Mouse (Mus musculus) spleen, postnatal 36 days (tissue): ENCODE data around the gene Tlr5.

Experiments
- DNase-seq, 2 experiments: peaks; one replicate each; pipeline ENCODE4 v3.0.0; 2022; ENCODE audit warnings: low spot score in 2 of 2, mixed read lengths in 1 of 2

Tlr5 gene

DNA sequence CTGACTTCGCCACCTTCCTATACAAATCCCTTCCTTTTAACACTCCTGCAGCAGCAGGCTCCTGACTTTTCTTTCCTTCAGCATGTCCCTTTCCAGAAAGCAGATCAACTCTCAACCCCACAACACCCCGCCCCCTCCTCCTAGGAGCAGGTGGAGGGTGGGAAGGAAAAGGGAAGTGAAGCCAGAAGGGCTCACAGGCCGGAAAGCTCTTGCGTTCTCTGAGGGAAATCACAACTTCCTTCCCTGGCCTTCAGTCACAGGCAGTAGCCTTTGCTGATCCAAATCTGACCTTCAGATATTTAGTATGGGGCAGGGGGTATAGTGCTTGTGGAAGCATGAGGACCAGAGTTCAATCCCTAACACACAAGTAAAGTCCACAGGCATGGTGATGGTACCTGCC lies 921 bp upstream of the Tlr5 start:
- DNase-seq, result peak; percentile 13 to 24

DNA sequence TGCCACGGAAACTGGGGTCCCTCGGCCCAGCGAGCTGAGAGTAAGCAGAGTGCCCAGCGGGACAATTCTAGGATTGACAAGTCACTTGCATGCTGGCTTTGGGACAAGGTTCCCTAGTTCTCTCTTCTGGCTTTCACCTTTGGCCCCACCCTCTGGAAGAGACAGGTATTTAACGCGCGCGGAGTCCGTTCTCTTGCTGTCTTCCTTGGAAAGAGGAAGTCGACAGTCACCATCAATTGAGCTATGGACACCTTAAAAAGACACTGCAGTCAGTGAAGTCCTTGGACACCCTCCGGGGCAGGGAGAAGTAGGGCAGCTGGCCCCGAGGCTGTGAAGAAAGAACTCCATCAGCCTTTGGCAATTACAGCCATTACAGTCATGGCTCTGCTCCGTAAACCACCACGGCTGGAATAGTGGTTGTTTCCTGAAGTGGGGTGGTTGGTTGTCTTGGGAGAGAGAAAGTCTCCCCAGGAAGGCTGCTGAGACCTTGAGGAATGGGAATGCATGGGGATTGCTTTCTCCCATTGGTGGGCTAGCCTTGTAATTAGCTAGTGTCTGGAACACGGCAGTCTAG lies 546 bp downstream of the Tlr5 start:
- DNase-seq, result no peak

- DNase-seq, result no peak
Observed at GRCm38 (mm10) chr1:182956186-182956960, 1.8 kb downstream of the Tlr5 start.

DNA sequence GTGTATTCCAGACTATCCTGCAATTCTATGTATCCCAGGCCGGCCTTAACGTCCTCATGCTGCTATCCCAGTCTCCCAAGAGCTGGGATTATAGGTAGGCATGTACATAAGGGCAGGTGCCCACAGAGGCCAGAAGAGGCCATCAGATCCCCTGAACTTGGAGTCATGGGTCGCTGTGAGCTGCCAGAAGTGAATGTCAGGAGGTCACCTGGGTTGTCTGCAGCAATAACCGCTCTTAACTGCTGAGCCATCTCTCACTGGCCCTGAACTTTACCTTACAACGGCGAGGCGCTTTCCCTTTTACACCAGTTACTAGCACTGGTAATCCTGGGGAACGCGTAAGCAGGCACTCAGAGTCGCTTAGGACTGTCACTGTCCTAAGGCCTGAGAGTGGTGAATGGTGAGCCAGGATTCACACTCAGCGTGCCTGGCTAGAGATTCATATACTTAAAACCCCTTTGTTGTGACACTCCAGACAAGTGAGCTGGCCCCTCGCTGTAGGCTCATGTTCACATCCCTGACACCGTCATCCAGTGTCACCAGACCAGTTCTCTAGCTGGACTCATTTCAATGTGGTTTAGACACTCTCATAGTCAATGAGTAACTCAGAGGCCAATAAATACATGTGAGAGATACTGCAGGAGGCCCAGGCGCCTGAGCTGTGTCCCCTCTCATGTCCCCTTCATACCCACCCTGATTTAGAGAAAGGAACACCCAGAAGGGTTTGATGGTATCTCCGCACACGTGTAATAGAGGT lies 2.6 kb downstream of the Tlr5 start:
- no peak for DNase-seq

GRCm38 (mm10) chr1:182957826-182958544 lies 3.4 kb downstream of the Tlr5 start:
- DNase-seq, result no peak

GRCm38 (mm10) chr1:182958824-182959223 lies 4.2 kb downstream of the Tlr5 start:
- DNase-seq, result no peak

GRCm38 (mm10) chr1:182959251-182959691 lies 4.7 kb downstream of the Tlr5 start:
- DNase-seq, result no peak

DNA sequence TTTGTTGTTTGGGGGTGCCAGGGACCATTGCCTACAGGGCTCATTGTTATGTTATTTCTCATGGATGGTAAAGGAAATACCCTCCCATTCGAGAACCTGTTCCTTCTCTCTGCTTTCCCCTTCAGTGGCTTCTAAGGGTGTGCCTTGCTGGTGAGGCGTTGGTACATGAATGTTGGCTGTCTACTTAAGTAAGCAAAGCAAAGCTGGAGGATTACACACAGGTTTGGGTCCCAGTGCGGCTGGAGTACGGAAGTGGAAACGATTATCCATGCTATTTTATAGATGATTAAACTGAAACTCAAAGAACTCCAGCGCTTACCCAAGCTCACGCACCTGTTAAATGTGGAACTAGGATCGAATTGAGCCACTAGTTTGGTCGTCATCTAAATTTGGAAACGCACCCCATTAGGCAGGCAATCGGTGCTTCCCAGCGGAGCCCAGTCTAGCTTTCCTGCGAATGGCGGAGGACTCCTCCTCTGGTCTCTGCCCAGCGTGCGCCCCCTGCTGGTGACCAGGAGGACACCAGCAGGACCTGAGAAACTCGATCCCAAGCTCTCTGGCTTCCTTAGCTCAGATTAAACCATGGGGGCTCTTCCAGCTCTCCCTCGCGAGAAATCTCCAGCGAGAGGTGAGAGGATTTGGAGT lies 5.3 kb downstream of the Tlr5 start:
- peak; percentile 57 for DNase-seq

- DNase-seq, result no peak
Observed at GRCm38 (mm10) chr1:182961076-182961475, 6.5 kb downstream of the Tlr5 start.

DNA sequence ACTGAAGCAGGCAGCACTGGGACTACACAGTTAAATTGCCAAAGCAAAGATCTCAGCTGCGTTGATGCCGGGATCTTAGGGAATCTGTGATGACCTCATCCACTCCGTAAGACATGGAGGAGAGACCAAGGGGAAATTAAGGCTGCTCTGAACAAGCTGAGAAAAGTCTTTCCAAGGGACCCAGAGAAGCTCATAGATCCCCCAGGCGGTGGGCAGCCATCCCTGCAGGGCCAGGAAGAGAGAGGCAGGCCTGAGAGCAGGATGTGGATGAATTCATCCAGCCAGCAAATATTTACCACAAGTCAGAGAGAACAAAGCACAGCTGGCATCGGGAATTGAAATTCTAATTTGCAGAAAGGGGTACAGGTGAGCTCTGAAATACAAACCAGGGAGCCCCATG lies 8.7 kb downstream of the Tlr5 start:
- no peak for DNase-seq

- DNase-seq, result no peak
Observed at GRCm38 (mm10) chr1:182964855-182965466, 10.4 kb downstream of the Tlr5 start.

DNA sequence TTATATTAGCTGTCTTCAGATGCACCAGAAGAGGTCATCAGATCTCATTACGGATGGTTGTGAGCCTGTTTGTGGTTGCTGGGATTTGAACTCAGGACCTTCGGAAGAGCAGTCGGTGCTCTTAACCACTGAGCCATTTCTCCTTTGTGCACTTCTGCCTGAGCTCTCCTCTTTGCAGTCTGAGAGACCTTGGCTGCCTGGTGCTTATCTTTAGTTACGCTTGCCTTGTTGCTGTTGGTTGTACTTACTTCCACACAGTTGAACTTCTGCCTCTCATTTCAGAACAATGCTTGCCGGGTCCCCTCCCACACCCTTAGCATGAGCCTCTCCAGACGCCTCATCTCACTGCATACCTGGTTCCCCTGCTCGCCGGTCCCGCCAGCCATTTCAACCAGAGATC lies 14.1 kb downstream of the Tlr5 start:
- DNase-seq, result no peak

DNA sequence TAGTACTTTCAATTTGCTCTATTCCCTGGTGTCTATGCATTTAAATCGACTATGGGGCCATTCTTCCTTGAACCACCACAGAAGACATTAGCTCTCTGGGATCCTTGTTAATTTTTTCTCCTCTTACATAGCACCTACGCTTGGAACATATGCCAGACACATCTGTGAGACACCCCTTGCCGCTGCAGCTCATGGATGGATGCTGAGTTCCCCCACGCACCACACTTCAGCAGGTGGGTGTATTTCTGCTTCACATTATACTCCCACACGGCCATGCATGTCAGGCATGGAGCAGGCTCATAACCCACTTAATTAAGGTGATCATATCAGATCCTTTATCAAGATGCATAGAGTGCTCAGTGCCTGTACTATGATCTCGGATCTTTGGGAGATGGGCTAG lies 17.7 kb downstream of the Tlr5 start:
- DNase-seq, result no peak

- DNase-seq, result no peak
Observed at GRCm38 (mm10) chr1:182974826-182975225, 20.2 kb downstream of the Tlr5 start.

DNA sequence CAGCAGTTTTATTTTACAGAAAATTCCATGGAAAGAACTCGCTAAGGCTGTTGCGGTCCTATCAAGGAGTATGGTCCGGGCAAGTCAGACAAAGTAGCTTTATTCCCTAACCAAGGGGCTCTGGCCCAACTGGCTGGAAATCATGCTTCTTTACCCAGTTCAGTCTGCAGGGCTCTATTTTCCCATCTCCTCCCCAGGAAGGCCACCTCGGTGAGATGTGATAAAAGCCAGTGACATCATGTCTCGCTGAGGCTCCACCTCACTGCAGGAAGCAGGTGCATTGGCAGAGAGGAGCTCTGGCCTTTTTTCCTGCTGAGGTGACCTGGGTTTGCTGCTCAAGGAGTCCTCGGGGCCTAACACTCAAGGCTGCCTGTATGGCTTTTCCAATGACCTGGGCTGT lies 26.1 kb downstream of the Tlr5 start:
- no peak for DNase-seq

GRCm38 (mm10) chr1:182982995-182983394 lies 28.4 kb downstream of the Tlr5 start:
- peak; percentile 58 to 59 for DNase-seq

DNA sequence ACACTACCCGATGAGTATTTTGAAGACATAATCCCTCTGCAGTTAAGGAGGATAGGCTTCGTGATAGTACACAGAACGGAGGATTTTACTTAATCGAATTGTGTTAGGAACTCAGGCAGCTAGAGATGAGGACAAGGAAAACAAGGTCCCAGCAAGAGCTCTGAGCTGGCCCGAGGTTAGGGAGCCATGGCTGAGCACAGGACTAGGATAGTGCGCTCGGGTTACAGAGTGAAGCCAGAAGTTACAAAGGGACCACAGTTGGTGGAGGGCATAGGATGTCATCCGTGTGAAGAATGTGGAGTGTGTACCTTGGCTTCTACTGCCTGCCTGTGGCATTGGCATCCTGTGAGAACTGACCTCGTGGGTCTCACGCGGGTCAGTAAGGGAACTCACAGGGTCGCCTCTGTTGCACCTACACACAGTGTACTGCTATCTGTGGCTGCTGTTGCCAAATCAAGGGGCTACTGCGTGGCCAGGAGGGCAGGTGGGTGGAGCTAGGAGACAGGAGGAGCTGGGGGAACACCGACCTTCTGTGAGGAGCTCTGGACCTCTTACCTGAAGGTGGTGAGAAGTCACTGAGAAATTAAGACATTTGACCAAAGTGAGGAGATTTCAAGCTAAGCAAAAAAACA lies 29.0 kb downstream of the Tlr5 start:
- DNase-seq, result no peak

GRCm38 (mm10) chr1:182986243-182986642 lies 31.7 kb downstream of the Tlr5 start:
- DNase-seq, result no peak

DNA sequence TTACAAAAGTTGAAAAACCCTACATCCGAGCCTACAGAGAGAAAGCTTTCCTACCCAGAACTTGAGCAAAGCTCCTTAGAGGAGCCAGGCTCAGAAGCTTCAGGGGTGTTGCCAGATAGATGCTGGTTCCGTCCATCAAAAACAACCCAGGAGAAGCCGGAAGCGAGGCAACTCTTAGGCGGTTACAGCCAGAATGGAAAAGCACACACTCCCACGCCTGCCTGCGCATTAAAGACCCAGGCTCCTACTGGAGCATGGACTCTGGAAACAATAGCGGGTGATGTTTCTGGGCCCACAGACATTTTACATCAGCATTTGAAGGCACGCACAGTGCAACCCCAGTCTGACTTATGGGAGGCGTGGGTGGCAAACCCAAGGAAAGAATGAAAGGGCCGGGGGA lies 32.2 kb downstream of the Tlr5 start:
- no peak for DNase-seq

DNA sequence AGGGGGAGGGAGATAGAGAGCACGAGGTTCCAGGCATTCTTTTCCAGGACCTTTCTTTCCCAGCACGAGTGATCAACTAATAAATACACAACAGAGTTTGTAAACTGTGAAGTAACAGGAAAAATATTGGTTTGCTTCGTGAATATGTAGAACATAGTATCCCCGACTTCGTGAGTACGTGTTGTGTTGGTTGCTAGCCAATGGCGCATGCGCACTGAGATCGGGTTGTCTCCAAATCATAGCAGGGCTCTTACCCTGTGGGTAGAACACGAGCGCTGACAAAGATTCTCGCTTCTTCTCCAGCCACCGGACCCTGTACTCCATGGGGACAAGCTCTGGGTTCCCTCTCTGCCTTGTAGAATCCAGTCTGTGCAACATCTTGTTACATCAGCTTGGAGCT lies 33.2 kb downstream of the Tlr5 start:
- no peak for DNase-seq

DNA sequence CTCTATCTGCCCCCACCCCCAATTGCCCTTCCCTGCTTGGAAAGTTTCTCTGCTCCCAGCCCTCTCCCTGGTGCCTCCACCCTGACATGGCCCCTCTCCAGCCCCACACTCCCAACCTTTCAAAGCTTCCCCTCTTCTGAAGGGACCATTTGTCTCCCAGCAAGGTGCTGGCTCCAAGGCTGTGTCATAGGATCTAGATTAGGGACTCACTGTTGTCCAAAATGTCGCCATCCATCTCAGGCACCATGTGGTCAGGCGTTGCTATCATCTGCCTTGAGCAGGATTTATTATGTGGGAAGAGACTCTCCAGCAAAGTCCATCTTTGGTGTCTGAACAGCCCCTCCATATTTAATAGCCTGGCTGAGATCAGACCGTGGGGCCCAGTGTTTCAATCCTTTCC lies 34.1 kb downstream of the Tlr5 start:
- no peak for DNase-seq
